Mouse (Mus musculus) embryonic stem cell, embryonic (primary cell): ENCODE measurements around the gene Tlr2.
"Not testable (repeated sequence)": the region's sequence is repeated elsewhere in the genome, so short reads cannot be mapped to it uniquely, and the experiment has no call there.

Experiments used
- CTCF ChIA-PET, 4 experiments: fragments of 300-600 bp in 2 of 4; fragments of 350-600 bp in 2 of 4; sonication (Branson Sonifier 250); formaldehyde crosslinking; loops; one replicate each; lab custom pipeline; 2022; ENCODE audit warnings: inconsistent platforms in 2 of 4; lab: Charles Lee
- POLR2A ChIA-PET, 4 experiments: fragments of 300-600 bp in 2 of 4; fragments of 350-600 bp in 2 of 4; sonication (Branson Sonifier 250); formaldehyde crosslinking; loops; one replicate each; lab custom pipeline; 2022; ENCODE audit warnings: antibody characterized with exemption in 4 of 4, inconsistent platforms in 1 of 4; lab: Charles Lee

Gene Tlr2

GRCm38 (mm10) chr3:83841095-83841850 lies at the start of gene Tlr2:
TSS of gene Tlr2 (minus strand) at chr3:83841767.
- ChIA-PET CTCF (interaction anchor here in 3 of 4 experiments (0.6 to 1.7 kb wide), 10 partner anchors 16 to 705 kb away, joined by 3 to 11 read pairs (median 4); no protein-coding TSS in a partner anchor), POLR2A (interaction anchor here in 2 of 4 experiments (0.6 to 1.5 kb wide), 6 partner anchors 23 to 254 kb away, joined by 3 to 7 read pairs (median 4); no protein-coding TSS in a partner anchor)

GRCm38 (mm10) chr3:83885163-83885562 lies 43.6 kb upstream of the Tlr2 start:
- ChIA-PET CTCF (no interaction called here), POLR2A (no interaction called here)

GRCm38 (mm10) chr3:83879261-83880050 lies 37.9 kb upstream of the Tlr2 start:
- POLR2A ChIA-PET = interaction anchor here in 1 of 4 experiments (0.6 kb wide), 1 partner anchor 36 kb away, joined by 3 read pairs; no protein-coding TSS in a partner anchor
- CTCF ChIA-PET = not testable (repeated sequence)

- CTCF ChIA-PET = no interaction called here
- POLR2A ChIA-PET = interaction anchor here in 2 of 4 experiments (0.6 to 1.0 kb wide), 2 partner anchors 14 to 35 kb away, joined by 3 read pairs; no protein-coding TSS in a partner anchor
These were observed 37.2 kb upstream of the Tlr2 start for GRCm38 (mm10) chr3:83878801-83879200.

- CTCF ChIA-PET = no interaction called here
These were observed 34.7 kb upstream of the Tlr2 start for GRCm38 (mm10) chr3:83876299-83876698.

DNA sequence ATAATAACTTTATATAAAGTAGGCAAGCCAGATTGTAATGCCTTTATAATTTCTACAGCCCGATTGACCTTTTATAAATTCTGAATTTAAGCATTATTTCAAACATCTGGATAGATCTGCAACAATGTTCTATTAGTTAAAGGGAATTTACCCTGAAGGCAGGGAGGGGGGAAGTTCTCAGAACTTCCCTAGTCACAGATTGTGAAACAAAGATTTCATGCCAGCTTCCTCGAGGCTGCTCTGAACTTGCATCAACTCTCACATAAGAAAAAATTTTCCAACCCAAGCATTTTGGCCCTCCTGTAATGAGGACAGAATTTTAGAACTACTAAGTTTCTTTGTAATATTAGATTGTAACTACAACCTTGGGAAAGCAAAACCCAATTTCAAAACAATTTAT lies 33.5 kb upstream of the Tlr2 start:
- CTCF ChIA-PET, POLR2A ChIA-PET: not testable (repeated sequence)

More at GRCm38 (mm10) chr3:83876299-83876698, 34.7 kb upstream of the Tlr2 start:
- POLR2A ChIA-PET = interaction anchor here in 1 of 4 experiments (0.6 kb wide), 1 partner anchor 277 kb away, joined by 3 read pairs; no protein-coding TSS in a partner anchor

DNA sequence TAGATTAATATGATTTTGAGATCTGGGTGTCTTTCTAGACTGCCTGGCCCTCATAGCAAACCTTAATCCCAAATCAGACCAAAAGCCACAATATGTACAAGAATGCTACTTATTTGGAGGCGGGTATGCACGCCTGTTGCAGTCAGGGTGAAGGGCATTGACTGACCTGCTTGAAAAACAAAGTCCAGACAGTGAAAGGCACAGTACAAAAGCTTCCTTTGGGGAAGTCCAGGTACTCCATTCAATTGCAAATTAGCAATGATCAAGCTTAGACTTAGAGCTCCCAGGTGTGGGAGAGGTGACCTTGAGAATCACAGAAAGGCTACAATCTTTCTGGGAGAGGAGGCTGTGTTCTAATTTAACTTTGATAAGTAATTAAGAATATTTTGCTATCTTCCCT lies 31.3 kb upstream of the Tlr2 start:
- CTCF ChIA-PET, POLR2A ChIA-PET: not testable (repeated sequence)

DNA sequence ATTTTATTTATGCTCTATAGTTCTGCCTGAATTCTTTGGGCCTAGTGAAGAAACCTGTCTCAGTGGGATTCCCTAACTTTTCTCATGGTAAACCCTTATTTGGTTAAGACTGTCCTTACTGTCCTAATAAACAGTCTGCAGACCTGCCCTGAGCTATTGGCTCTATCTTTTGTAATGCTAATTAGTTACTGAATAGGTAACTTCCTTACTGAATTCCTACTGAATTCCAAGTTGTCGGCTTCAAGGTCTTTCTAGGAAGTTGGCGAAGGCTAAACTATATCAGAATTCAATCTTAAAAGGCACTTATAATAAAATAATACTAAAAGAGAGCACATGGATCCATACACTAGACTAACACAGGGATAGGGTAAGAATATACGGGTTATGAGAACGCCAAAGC lies 30.4 kb upstream of the Tlr2 start:
- POLR2A ChIA-PET = interaction anchor here in 2 of 4 experiments (0.6 to 1.2 kb wide), 4 partner anchors 31 to 282 kb away, joined by 3 to 5 read pairs (median 4); partner anchors contain the start of gene Tlr2 (in 1 of the 2)
- CTCF ChIA-PET = not testable (repeated sequence)

DNA sequence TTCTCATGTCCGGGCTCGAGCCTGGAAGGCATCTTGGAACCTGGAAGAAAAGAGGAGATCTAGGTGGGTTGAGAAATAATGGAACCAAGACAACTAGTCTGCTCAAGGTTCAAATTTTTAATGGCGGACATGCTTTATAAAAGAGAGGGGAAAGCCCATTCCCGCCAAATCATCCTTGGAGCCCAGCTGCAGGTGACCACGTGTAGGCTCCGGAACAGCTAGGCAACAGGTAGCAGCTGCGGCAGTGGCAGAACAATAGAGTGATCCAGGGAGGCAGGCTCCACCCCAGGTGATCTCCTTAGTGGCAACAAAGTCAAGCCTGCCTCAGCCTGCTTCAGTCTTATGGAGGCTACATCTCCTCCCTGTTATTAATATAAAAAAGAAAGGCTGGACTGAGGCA lies 30.0 kb upstream of the Tlr2 start:
- CTCF ChIA-PET = not testable (repeated sequence)
- POLR2A ChIA-PET = interaction anchor here in 2 of 4 experiments (0.6 to 1.2 kb wide), 5 partner anchors 30 to 282 kb away, joined by 3 to 5 read pairs (median 4); partner anchors contain the start of gene Tlr2 (in 1 of the 2)

DNA sequence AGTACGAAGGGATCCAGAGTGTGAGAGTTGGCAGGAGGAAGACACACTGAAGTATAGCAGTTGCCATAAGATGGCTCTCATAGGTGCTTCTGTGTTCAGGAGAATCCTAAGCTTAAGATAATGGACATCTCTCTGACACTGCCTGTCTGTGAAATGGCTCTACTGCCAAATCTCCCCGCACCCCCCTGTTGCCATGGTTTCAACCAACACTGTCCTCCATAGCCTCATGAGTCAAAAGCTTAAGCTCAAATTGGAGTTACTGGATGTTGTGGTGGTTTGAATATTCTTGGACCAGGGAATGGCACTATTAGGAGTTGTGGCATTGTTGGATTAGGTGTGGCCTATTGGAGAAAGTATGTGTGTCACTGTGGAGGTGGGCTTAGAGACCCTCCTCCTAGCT lies 28.2 kb upstream of the Tlr2 start:
- CTCF ChIA-PET = no interaction called here
- POLR2A ChIA-PET = interaction anchor here in 1 of 4 experiments (0.8 to 1.2 kb wide), 2 partner anchors 9 to 17 kb away, joined by 3 read pairs; no protein-coding TSS in a partner anchor

GRCm38 (mm10) chr3:83867026-83867425 lies 25.5 kb upstream of the Tlr2 start:
- POLR2A ChIA-PET, CTCF ChIA-PET: not testable (repeated sequence)

DNA sequence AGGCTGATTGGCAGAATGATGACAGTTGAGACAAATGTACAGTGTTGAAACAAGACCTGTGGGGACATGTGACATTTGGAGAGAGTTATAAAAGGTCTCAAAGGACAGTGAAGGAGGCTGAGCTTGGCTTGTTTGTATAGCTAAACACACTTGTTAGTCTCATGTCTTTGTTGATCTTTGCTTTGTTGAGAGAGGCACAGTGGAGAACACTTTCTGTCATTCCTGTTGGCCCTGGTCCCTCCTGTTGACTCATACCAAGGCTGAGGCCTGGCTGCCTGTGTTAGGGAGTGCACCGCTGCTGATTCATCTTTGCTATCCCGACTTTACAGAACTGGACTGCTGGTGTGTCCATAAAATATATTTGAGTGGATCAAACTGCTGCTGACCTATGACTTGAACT lies 23.6 kb upstream of the Tlr2 start:
- POLR2A ChIA-PET = interaction anchor here in 1 of 4 experiments (0.9 kb wide), 1 partner anchor 13 kb away, joined by 3 read pairs; no protein-coding TSS in a partner anchor
- CTCF ChIA-PET = interaction anchor here in 1 of 4 experiments (0.7 kb wide), 1 partner anchor 68 kb away, joined by 3 read pairs; no protein-coding TSS in a partner anchor

DNA sequence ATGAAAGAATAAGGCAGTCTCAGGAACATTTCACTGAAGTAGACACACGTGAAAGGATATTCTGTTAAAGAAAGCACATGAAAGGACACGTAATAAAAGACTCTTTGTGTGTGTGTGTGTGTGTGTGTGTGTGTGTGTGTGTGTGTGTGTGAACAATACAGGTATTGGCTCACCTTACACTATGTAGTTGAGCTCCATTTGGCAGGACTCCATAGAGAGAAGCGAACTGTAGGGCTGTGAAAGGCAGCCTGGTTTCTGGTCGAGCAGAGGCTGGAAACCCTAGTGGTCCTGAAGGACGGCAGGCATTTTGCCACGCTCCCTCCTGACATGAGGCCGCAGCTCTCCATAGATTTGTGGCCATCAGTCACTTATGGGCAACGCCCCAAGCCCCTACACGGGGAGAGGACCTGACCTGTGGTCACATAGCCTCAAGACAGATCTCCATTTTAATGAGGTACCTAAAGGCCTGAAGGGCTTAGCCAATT lies 22.5 kb upstream of the Tlr2 start:
- POLR2A ChIA-PET = interaction anchor here in 2 of 4 experiments (0.6 to 1.3 kb wide), 3 partner anchors 14 to 377 kb away, joined by 3 to 4 read pairs (median 3); partner anchors contain the start of gene Tlr2 (in 1 of the 2)
- CTCF ChIA-PET = interaction anchor here in 1 of 4 experiments (1.0 kb wide), 1 partner anchor 32 kb away, joined by 4 read pairs; no protein-coding TSS in a partner anchor

DNA sequence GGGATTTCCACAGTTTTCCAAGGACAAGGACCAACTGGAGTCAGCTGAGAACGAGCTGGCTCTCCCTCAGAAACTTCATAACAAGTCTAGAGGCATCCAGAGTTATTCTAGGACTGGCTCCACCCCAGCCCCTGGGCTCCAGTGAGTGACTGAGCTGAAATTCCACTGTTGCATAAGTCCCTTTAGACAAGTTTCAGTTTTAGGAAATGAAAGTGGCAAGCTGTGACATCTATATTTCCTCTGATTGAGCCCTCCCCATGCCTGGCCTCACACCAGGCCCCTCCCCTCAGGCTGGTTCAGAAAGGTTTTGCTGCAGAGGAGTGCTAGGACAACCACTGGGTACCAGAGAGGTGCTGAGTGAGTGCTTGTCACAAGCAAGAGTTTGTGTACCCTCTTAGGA lies 21.4 kb upstream of the Tlr2 start:
- ChIA-PET POLR2A (interaction anchor here in 1 of 4 experiments (0.6 kb wide), 1 partner anchor 74 kb away, joined by 3 read pairs; no protein-coding TSS in a partner anchor), CTCF (no interaction called here)

- ChIA-PET POLR2A (no interaction called here), CTCF (interaction anchor here in 1 of 4 experiments (0.6 kb wide), 1 partner anchor 69 kb away, joined by 3 read pairs; no protein-coding TSS in a partner anchor)
These were observed 18.0 kb upstream of the Tlr2 start for GRCm38 (mm10) chr3:83859595-83859994.

GRCm38 (mm10) chr3:83859071-83859470 lies 17.5 kb upstream of the Tlr2 start:
- POLR2A ChIA-PET = no interaction called here
- CTCF ChIA-PET = interaction anchor here in 1 of 4 experiments (0.6 kb wide), 1 partner anchor 979 kb away, joined by 4 read pairs; no protein-coding TSS in a partner anchor

- ChIA-PET CTCF (interaction anchor here in 2 of 4 experiments (0.6 to 0.7 kb wide), 2 partner anchors 86 to 476 kb away, joined by 3 to 14 read pairs; no protein-coding TSS in a partner anchor), POLR2A (no interaction called here)
These were observed 16.1 kb upstream of the Tlr2 start for GRCm38 (mm10) chr3:83857621-83858020.

GRCm38 (mm10) chr3:83855643-83856042 lies 14.1 kb upstream of the Tlr2 start:
- POLR2A ChIA-PET = no interaction called here
- CTCF ChIA-PET = no interaction called here
